Mouse (Mus musculus): ENCODE data around the gene Uso1.

Gene Uso1

DNA sequence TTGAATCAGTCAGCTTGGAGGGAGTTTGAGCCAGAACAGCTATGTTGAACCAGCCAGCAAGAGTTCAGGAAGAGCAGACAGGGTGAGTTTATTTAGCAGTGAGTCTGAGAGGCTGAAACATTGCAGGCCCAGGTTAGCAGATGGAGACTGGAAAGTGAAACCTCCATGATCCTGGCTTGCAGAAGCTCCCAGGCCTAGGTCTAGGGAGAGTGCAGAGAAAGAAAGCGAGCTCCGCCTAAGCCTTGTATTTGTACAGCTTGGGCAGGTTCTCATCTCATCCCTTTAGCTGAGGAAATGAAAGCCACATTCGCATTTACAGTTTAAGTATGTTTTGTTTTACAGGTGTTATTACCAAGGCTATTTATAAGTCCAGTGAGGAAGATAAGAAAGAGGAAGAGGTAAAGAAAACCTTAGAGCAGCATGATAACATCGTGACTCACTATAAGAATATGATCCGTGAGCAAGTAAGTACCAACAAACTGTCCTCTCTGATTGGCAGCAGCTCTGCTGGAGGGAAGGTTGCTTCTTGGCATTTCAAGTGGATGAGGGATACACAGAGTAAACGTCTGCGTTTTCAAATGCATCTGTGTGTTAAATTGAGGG, 51.2 kb downstream of the Uso1 start:
- no peak for DNase-seq (ENCODE audit: low read depth, low spot score)

DNA sequence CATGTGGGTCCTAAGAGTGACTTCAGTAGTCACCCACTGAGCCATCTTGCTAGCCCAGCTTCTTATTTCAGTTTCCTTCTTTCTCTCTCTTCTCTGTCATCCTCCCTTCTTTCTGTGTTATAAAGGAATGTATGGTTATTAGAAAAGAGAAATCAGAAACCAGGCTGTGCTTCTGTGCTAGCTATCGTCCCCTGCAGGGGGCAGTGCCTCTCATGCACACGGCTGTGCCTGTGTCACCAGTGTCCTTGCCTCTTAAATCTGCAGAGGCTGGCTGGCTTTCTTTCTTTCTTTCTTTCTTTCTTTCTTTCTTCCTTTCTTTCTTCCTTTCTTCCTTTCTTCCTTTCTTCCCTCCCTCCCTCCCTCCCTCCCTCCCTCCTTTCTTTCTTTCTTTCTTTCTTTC, 58.0 kb downstream of the Uso1 start:
- DNase-seq (ENCODE audit: low read depth, low spot score): peak; percentile 17

DNA sequence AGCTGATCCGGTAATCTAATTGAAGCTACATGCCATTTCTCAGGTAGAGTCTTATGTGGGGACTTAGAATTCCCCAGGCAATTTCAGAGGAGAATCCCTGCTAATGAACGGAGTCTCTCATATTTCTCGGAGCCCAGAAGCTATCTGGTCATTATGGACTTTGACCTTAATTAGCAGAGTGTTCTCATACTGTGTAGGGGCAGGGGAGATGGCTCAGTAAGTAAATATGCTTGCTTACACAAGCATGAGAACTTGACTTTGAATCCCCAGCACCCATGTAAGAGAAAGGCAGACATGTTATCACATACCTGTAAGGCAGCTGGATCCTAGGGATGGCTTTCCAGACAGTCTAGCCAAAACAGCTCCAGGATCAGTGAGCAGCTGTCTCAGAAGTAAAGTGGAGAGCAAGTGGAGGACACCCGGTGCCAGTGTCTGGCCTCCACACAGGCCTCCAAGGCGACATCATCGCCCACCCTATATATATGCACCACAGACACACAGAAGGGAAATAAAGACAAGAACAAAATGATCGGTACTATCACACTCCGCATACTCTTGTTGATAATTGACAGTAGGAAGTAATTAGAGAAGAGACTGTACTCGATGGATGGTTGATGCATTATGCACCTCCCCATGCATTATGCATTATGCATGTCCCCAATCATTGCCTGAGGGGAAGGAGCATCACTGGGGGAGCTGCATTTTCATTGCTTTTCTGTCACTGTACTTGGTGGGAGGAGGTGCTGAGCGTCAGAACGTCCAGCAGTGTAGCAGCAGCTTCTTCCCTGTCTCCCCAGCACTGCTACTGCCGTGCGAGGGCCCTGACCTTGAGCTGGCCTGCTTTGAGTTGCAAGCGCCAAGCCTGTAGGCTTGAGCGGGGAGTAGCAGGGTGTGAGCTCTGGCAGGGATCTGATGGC, 59.4 kb downstream of the Uso1 start:
- no peak for DNase-seq (ENCODE audit: low read depth, low spot score)

DNA sequence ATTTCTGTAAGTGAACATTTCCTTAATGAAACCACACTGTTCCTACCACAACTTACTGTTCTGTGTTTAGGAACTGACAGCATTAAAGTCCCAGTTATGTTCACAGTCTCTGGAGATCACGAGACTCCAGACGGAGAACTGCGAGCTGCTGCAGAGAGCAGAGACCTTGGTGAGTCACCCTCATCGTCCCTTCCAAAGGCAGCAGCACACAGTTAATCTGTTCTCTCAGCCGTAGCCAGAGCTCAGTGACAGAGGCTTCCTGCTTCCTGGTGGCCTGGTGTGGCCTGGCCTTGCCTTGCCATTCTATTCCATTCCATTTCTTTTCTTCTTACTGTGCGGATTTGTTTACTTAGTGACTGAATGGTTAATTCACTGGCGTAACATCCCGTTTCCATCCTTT, 60.5 kb downstream of the Uso1 start:
- no peak for DNase-seq (ENCODE audit: low read depth, low spot score)

DNA sequence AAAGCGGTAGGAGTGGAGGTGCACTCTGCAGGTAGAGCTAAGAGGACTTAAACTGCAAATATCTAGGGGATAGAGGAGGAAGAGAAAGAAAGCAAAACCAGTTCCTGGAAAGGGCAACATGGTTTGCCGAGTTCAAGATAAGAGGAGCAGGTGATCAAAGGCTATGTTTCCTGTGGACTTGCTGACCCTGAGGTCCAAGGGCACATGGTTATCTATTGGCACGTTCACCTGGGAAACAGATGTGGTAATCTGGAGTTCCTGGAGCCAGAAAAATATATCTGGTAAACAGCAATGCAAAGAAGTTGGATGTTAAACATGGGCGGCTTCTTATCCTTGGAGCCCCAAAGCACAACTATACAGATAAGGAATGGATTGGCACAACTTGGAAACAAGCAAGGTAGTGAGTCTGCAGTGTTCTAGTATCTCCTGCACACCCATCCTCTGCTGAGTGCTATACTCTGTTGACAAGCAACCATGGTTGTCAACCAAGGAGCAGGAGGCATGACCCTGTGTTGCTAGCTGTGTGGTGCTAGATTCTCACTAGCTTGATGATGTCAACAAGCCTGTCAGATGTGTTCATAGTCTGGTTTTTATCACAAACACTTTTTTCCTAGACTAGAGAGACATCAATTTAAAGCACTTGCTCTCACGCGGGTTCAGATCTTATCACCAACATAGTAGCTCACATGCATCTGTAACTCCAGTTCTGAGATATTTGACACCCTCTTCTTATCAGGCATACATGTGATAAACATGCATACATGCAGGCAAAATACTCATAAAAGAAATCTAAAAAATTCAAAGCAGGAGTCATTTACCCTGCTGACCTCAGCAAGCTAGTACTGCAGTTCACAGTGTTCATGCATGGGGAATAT, 66.7 kb downstream of the Uso1 start:
- DNase-seq (ENCODE audit: low read depth, low spot score): peak; percentile 39

DNA sequence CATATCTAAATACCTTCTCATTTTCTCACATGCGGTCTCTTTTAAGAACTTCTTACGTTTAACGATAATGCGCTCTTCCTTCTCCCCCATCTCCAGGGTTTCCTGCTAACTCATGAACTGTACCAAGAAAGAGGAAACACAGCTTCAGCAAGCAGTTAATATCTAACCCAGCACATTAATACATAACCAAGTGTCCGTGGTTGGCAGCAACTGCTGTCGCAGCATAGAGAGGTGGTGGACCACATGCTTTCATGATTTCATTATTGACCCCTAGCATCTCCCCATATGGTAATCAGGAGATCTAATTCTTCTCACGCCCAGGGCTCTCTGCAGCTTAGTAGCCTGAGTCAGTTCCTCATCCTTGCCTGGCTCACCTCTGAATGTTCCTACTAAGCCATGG, 67.4 kb downstream of the Uso1 start:
- no peak for DNase-seq (ENCODE audit: low read depth, low spot score)

DNA sequence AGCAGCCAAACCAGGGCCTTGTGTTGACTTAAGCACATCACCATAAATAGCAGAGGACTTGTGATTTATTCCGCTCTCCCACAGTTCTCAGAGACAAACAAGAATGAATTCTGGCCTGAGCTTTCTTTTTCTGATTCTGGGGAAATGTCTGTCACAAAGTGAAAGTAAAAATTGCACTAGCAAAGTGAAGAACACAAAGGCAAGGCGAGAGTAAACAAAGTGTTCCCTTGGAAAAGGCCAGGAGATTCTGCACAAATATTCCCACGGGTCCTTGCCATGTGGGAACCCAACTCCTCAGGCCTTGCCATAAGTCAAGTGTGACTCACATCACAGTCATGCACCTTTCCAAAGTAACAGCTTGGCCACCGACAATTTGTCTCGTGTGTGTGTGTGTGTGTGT, 68.0 kb downstream of the Uso1 start:
- no peak for DNase-seq (ENCODE audit: low read depth, low spot score)

DNA sequence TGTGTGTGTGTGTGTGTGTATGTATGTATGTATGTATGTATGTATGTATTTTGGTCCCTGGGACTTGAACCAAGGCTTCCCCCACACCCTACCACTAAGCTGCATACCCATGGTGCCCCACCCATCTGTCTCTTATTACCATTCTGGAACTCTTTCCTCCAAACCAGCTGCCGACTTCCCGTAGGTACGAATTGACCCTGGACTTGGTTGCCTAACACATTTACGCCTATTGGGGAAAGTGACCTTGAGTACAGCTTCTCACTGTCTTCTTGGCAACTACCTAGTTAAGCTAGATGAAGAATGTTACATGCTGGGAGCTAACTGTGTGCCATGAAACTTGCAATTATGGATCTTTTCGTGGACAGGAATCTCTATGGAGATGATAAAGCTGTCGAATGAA, 68.4 kb downstream of the Uso1 start:
- DNase-seq (ENCODE audit: low read depth, low spot score): no peak

DNA sequence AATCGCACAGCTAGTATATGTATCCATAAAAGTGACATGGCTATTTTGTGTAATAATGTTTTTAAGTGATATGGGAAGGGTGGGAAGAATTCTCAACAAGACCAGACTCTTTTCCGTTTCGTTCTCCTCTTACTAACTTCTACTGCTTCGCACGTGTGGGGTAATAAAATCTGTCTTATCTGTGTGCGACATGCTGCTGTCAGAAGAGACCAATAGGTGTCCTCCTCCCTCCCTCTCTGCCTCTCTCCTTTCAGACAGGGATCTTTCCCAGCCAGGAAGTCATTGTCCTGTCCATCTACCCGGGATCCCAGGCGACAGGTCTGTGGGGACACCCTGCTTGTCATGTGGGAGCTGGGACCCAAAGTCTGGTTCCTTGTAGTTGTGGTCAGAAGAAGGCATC, 72.5 kb downstream of the Uso1 start:
- DNase-seq (ENCODE audit: low read depth, low spot score): no peak

DNA sequence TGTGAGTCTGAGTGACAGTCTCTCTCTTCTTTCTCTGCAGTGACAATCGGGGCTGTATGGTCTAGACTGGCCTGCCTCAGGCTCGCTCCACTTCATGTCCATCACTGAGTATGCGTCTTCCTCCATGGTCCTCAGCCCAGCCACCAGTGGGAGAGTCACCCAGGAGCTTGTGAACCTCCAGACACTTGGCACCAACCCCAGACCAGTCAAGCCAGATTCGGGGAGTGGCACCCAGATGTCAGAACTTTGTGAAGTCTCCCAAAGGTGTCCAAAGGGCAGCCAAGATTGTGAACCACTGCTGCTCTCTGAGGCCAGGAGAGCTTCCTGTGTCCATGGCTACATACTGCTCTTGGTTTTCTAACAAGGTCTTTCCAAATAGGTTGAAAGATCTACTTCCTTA, 74.5 kb downstream of the Uso1 start:
- DNase-seq (ENCODE audit: low read depth, low spot score): no peak

DNA sequence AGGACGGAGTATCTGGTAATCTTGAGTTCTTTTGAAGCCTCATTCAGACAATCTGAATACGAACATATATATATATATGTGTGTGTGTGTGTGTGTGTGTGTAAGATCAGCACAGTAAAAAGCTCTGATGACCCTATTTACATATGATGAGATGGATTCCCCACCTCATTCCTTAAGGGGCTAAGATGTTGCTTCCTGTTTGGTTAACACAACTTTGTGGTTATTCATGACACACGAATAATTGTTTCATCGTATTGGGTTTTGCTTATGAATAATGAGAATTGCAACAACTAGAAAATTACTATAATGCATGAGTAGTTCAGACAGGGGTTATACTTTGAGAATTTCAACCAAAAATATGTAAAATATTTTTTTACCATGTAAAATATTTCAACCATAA, 77.6 kb downstream of the Uso1 start, which contains the start of gene U90926:
U90926 (minus strand) TSS at position 101 of the 400 bp plus-strand sequence.
- no peak for DNase-seq (ENCODE audit: low read depth, low spot score)

DNA sequence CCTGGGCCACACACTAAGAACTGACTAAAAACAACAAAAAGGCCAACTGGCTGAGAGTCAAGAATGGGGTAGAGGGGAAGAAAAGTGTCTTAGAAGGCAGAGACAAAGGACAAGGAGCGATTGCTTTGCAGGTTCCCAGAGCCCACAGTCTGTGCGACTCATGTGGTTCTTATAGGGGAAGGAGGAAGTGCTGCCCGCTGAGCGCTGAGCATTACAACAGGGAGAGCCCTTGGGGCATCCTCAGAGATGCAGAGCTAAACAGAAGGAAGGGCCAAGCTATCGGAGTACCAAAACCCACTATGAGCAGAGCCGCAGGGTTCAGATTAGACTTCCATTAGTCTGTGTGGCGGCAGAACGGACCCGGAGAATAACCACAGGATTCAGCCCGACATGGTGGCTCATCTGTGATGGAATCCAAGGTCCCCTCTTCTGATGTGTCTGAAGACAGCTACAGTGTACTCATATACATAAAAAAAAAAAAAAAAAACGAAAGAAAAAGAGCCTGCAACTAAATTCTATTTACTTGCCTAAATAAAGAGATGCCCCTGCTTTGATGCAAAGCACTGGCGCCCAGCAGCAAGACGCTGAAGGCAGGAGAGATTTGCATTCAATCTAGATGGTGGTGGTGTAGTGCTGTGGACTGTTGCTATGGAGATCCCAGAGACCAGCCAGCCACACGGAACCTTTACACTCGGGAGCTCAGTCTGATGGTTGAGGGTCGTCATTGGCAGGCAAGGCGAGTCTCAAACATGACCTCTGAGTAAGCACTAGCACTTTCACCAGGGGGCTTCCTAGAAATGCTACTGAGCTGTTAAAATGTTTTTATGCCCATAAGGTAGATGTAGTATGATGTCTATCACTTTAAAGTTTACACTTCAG, 81.4 kb downstream of the Uso1 start:
- DNase-seq (ENCODE audit: low read depth, low spot score): no peak

DNA sequence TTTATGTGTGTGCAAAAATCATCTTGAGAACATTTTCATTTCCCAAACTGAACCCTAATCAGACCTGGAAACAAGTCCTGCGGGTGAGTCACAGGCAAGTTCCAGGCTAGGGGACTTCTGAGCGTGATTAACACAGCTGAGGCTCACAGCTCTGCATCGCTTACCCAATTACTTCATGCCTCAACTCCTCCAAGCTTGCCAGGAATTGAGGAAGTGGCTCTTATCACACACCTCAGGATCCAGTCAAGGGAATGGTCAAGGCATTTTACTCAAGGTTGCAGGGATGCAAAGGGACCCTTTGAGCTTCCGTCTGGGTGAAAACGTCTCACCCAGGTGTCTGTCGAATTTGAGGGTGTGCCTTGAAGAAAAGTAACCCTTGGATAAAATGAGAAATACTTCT, 82.1 kb downstream of the Uso1 start:
- DNase-seq (ENCODE audit: low read depth, low spot score): no peak

DNA sequence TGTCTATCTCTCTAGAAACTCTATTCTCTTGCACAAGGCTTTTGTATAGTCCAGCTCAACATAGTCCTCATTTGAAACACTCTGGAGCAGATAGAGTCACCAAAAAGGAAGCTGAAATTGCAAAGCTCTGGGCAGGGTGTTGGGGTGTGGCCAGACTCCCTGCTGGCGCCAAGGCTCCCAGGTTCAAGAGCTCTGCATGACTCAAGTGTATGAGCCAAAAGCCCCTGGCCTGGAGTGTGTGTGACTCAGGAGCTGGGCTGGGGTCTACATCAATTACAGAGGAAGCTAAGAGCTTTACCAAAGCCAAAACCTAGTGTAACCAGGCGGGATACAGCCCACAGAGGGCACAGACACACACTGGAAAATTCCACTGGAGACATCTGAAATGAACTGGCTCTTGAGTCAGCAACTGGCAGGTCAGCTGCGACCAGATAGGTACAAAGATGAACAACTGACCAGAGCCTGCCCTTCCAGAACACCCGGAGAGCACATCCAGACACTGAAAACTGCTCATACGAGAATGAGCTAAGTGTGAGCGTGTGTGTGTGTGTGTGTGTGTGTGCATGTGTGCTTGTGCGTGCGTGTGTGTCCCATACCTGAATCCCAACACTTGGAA, 82.7 kb downstream of the Uso1 start:
- DNase-seq (ENCODE audit: low read depth, low spot score): no peak

DNA sequence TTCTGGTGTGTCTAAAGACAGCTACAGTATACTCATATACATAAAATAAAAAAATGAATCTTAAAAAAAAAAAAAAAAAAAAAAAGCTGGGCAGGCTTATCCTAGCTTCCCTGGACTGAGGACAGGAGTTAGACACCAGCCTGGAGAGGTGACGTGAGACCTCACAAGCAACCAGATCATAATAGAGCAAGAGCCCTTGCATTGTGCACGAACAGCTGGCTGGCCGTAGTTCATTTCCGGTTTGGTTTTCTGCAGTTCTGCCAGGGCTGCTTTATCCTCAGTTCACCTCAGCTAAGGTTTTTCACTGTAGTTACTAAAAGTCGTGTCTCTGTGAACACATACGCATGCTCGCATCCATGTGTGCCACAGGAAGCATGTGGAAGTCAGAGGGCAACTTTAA, 90.0 kb downstream of the Uso1 start:
- DNase-seq (ENCODE audit: low read depth, low spot score): no peak

DNA sequence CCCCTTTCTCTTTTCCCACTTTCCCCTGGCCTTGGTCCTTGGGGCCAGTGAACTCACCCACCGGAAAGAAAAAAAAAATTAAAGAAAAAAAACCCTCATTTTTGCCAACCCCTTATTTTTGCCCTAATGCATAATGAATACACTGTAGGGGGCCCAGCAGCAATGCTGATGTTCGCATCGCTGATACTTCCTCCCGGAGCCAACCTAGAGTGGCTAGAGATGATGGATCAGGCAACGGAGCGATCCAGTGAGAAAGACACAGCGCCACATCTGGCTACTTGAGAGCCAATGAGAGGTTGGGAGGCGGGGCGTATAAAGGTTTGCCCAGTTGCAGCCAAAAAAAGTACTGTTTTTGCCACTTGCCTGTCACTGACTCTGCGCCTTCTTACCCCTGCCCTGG, 91.0 kb downstream of the Uso1 start:
- DNase-seq (ENCODE audit: low read depth, low spot score): no peak

DNA sequence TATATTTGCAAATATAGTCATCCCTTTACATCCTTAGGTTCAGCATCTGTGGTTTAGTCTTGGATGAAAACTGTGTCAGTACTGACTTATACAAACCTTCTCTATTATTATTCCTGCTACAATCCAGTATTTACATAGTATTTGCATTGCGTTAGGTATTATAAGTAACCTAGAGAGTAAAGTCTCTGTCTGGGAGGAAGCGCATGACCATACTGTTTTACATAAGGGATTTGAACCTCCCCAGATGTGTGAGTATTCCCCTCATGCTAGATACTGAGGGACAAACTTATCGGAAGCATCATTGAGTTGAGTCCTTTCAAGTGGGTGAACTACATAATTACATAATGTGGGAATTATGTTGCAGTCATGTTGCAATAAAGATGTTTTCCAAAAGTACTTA, 91.8 kb downstream of the Uso1 start:
- DNase-seq (ENCODE audit: low read depth, low spot score): no peak

DNA sequence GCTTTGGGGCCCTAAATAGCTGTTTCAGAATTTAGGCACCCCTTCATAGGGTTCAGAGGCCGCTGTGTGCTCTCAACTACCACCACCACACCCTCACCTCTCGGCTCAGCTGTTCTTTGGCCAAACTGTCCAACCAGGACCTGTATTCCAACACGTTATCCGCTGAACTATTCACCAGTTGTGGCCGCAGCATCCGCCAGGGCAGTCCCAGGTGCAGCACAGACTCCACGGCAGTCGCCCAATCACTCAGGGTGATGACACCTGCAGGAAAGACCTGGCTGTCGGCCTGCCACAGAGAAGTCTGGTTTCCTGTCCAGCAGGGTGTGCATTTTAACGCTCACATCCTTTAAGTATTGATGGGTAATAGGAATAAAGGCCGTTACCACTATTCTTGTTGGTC, 92.6 kb downstream of the Uso1 start:
- DNase-seq (ENCODE audit: low read depth, low spot score): no peak

DNA sequence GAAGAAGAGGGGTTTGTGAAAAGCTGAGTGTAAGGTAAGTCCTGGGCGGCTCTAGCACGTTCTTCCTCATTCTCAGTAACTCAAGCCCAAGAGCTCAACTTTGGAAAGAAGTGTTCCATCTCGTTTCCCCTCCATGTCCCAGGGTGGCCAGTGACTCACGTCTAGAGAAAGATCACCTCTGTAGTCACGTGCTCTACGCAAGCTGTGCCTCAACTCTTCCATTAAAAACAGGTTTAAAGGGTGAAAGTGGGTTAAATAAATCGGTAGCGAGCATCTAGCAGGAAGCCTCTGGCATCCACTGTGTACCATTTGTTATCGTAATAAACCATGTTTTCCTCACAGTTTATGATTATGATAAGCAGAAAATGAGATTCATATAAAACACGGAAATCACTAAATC, 94.1 kb downstream of the Uso1 start:
- no peak for DNase-seq (ENCODE audit: low read depth, low spot score)

DNA sequence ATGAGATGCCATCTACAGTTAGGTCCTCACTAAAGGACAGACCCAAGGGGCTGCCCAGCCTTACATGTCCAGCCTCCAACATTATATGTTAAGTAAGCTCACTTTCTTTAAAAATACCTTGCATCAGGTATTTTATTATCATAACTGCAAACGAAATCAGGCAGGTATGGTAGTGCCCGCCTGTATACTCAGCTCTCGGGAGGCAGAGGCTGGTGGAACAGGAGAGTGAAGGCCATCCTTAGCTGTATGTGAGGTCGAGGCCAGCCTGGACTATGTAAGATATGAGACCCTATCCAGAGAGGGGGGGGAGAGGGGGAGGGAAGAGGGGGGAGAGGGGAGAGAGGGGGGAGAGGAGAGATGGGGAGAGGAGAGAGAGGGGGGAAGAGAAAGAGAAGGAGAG, 95.6 kb downstream of the Uso1 start:
- DNase-seq (ENCODE audit: low read depth, low spot score): no peak
